Mouse (Mus musculus): Measurements from ENCODE around the gene Scrn1. TPM values are rescaled to one million over a fixed set of nuclear protein-coding genes. Genes with fewer than 3 reads are reported as not detected.
A peak's percentile ranks its signal among the peaks of the same experiment; 100 is the strongest.

The Scrn1 gene
- polyA plus RNA-seq (2015; fragmentation: Nextera tagmentation; extraction: Ambion mirVana), result 87.1 and 91.6 TPM in 2 replicates

DNA sequence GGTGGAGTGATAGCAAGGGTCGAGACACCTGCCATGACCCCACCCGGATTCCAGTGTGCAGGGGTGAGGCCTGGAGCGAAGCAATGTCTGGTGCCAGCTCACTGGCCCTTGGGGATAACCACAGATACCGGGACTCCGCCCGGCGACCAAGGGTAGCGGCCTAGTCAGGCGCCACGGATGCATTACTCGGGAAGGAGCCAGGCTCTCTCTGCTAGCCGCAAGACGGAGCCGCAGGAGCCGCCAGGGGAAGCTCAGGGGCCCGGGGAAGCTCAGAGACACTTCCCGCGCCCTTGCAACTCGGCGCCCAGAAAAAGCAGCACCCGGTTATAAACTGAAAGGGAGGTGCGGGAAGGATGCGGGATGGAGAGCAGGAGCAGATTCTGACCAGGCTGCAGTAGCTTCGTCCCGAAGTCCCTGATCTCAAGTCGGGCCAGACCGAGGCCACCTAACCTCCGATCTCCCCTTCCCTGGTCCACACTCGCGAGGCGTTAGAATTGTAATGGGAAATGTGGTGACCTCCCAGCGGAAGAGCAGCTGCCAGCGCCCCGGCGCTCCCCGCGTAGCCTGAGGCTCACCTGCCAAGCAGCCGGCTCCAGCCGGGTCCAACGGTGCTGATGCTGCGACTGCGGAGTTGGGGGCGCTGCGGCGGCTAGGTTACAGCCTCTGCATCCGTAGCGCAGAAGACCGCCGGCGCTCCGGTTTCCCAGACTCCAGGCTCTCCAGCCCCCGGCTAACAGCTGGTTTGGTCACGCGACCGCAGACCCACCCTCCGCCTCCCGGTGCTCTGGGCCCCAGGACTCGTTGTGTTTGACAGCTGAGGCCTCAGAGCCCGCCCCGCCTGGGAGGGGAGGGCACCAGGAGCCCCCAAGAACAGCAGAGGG, at the start of gene Scrn1:
TSS of gene Scrn1 (minus strand) at position 825 of the 881 bp plus-strand sequence.
- Histone ChIP-seq H3K4me1 (replicated peaks) (peaks cover 80% of the 10 kb centered on the region), H3K4me2 (peak within 1 kb of the TSS; percentile 77), H3K27ac (peak within 1 kb of the TSS; percentile 96), H3K27me3 (no peaks in the 10 kb centered on the region), H3K9me3 (no peaks in the 10 kb centered on the region), H3K9ac (peak within 1 kb of the TSS; percentile 88), H3K36me3 (no peaks in the 10 kb centered on the region), H3K4me3 (peak within 1 kb of the TSS; percentile 61)
- WGBS, result under 1% methylated on average over 60 of the region's 60 CpGs
- peak; percentile 83 for ATAC-seq (ENCODE audit: low FRiP score)

DNA sequence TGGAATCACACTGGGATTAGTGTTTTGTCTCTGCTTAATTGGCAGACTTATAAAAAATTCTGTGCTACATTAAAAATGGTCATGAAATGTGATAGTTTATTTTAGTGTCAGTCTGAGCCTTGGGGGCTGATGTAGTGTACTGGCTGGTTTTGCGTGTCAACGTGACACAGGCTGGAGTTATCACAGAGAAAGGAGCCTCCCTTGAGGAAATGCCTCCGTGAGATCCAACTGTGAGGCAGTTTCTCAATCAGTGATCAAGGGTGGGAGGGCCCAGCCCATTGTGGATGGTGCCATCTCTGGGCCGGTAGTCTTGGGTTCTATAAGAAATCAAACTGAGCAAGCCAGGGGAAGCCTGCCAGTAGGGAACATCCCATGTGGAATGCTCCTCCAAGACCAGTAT, 40.0 kb upstream of the Scrn1 start:
- WGBS, result 58% methylated on average over 4 of the region's 4 CpGs
- Histone ChIP-seq H3K4me3 (no peak overlapping the region), H3K9ac (no peak overlapping the region)

DNA sequence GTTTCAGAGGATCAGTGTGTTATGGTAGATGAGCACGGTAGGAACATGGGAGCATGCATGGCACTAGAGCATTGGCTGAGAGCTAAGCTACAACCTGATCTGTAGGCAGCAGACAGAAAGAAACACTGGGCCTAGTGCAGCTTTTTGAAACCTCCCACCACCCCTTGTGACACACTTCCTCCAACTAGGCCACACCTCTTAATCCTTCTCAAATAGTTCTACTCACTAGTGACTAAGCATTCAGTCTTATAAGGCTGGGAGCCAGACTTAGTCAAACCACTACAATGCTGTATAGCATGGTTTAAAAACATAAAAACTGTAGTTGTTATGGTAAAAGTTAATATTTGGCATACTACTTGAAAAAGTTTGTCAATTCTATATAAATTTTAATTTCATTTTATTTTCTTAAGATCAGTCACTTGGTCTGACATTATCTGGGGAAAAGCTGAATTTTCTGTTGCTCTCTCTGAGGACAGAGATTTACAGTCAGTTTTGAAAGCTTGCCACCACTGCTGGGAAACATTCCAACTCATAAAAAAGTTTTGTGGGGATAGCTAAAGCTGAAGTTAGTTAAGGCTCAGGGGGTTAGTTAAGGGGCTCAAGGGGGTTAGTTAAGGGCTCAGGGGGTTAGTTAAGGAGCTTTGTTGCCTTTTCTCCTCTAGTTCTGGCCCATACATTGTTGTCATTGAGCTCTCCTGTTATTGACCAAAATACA, 37.9 kb upstream of the Scrn1 start:
- ATAC-seq (ENCODE audit: low FRiP score), result no peak
- Histone ChIP-seq H3K4me2 (no peak overlapping the region), H3K4me1 (replicated peaks) (0 out of 2 replicates have a peak, but pooled peaks cover 5% of the 10 kb centered on the region), H3K27me3 (no peaks in the 10 kb centered on the region), H3K36me3 (peaks cover 7% of the 10 kb centered on the region), H3K9me3 (peaks cover 9% of the 10 kb centered on the region; the same call in 1 of the 2 replicates), H3K4me3 (no peak overlapping the region), H3K9ac (no peak overlapping the region), H3K27ac (no peak overlapping the region)
- 100% methylated on average over 1 of the region's 1 CpGs for WGBS

More for the DNA sequence above, 40.0 kb upstream of the Scrn1 start:
- Histone ChIP-seq H3K27ac (no peak overlapping the region), H3K36me3 (peaks cover 7% of the 10 kb centered on the region), H3K4me1 (replicated peaks) (0 out of 2 replicates have a peak, but pooled peaks cover 5% of the 10 kb centered on the region), H3K9me3 (peaks cover 16% of the 10 kb centered on the region; the same call in 1 of the 2 replicates), H3K4me2 (no peak overlapping the region), H3K27me3 (no peaks in the 10 kb centered on the region)
- no peak for ATAC-seq (ENCODE audit: low FRiP score)

DNA sequence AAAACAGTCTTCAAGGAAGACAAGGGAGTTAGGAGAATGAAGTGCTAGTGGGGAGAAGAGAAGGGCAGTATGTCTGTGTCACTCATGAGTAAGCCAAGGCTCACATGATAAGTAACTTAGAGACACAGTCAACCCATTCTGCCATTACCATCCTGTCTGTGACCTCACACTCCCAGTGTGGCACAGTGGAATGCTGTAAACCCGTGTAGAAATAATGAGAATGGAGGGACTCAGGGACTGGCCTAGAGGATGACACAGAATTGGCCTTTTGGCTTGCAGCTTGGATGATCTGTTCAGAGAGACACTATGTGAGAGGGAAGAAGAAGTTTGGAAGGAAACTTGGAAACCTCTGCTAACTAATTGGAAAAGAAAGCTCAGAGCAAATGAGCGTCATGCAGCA, 36.6 kb upstream of the Scrn1 start:
- Histone ChIP-seq H3K4me1 (replicated peaks) (peaks cover 10% of the 10 kb centered on the region; the same call in 1 of the 2 replicates), H3K4me3 (no peak overlapping the region), H3K9me3 (no peaks in the 10 kb centered on the region), H3K9ac (no peak overlapping the region), H3K27me3 (no peaks in the 10 kb centered on the region), H3K36me3 (peaks cover 7% of the 10 kb centered on the region; the same call in 1 of the 2 replicates), H3K4me2 (no peak overlapping the region), H3K27ac (no peak overlapping the region)
- 90% methylated on average over 2 of the region's 2 CpGs for WGBS
- no peak for ATAC-seq (ENCODE audit: low FRiP score)

DNA sequence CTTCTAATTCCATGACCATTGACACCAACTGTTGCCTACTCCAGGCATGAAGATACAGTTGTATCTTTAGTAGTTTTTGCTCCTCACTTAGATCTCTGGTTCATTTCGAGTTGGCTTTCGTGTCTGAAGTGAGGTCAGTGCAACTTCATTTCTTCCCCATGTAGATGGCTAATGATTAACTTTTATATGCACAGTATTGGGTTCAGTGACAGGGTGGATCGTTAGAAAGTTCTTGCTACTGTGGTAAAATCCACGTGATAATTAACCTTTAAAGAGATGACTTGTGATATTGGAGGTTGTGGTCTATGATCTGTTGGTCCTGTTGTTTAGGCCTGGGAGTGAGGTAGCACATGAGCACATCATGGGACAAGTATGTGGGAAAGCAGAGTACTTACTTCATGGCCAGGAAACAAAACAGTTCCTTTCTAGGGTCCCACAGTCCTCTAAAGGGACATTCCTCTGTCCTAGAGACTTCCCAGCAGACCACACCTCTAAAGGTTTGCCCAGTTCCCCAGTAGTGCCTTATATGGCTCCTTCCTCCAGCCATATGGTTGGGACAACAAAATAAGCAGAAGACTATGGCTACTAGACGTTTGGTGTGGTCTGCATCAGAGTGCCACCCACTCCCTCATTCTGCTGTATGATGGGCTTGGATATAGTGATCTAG, 34.5 kb upstream of the Scrn1 start:
- WGBS, result 87% methylated on average over 5 of the region's 5 CpGs
- no peak overlapping the region for H3K4me3 ChIP-seq
- peaks cover 26% of the 10 kb centered on the region for H3K4me1 ChIP-seq (replicated peaks)

DNA sequence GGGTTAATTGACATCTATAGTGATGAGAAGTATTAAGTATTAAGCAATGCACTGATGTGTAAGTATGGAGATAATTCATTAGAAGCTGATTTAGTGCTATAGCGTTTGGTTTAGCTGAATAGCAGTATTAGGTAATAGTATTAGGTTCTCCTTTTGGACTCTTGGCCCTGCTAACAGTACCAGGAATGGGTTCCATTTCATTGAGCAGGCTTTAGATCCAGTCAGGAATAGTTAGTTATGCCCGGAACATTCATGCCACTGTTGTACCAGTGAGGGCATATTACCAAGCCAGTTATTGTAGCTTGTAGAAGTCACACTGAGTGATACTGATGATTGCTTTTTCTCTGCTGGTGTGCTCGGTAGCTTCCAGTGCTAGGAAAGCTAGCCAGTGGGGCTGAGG, 31.4 kb upstream of the Scrn1 start:
- Histone ChIP-seq H3K27me3 (no peaks in the 10 kb centered on the region), H3K4me1 (replicated peaks) (peaks cover 40% of the 10 kb centered on the region), H3K27ac (no peak overlapping the region), H3K36me3 (no peaks in the 10 kb centered on the region), H3K9ac (no peak overlapping the region), H3K4me3 (no peak overlapping the region), H3K9me3 (no peaks in the 10 kb centered on the region), H3K4me2 (no peak overlapping the region)
- no peak for ATAC-seq (ENCODE audit: low FRiP score)
- 84% methylated on average over 3 of the region's 3 CpGs for whole genome bisulfite sequencing

More for the DNA sequence above, 34.5 kb upstream of the Scrn1 start:
- H3K4me2 ChIP-seq, result no peak overlapping the region
- no peaks in the 10 kb centered on the region for H3K27me3 ChIP-seq
- H3K36me3 ChIP-seq, result 0 out of 2 replicates have a peak, but pooled peaks cover 2% of the 10 kb centered on the region
- no peak for ATAC-seq (ENCODE audit: low FRiP score)
- no peaks in the 10 kb centered on the region for H3K9me3 ChIP-seq
- H3K27ac ChIP-seq, result no peak overlapping the region
- H3K9ac ChIP-seq, result no peak overlapping the region

DNA sequence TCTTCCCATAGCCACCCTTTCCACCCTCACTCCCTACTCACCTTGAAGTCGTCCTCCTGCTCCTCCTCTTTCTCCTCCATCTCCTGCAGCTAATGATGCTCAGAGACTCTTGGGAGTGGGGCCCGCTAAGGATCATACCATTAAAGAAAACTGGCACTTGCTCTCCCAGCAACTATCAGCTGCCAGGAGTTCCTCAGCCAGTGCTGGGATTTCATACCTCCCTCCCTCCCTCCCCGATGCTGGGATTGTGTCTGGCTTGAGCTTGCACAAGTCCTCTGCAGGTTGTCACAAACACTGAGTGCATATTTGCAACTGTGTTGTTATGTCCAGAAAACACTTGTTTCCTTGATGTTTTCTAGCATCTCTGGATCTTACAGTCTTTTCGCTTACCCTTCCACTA, 30.9 kb upstream of the Scrn1 start, which contains the start of gene Fkbp14:
TSS of gene Fkbp14 (minus strand) at position 101 of the 400 bp plus-strand sequence.
- H3K27me3 ChIP-seq, result no peaks in the 10 kb centered on the region
- 66% methylated on average over 4 of the region's 4 CpGs for WGBS
- peak within 1 kb of the TSS; percentile 94 for H3K4me3 ChIP-seq
- H3K4me1 ChIP-seq (replicated peaks), result peaks cover 42% of the 10 kb centered on the region
- peak within 1 kb of the TSS; percentile 81 for H3K4me2 ChIP-seq
- H3K9me3 ChIP-seq, result no peaks in the 10 kb centered on the region
- 0 out of 2 replicates have a peak within 1 kb of the TSS, but pooled peaks have one; percentile 93 for H3K9ac ChIP-seq
- no peaks in the 10 kb centered on the region for H3K36me3 ChIP-seq
- no peak for ATAC-seq (ENCODE audit: low FRiP score)
- H3K27ac ChIP-seq, result no peak within 1 kb of the TSS

DNA sequence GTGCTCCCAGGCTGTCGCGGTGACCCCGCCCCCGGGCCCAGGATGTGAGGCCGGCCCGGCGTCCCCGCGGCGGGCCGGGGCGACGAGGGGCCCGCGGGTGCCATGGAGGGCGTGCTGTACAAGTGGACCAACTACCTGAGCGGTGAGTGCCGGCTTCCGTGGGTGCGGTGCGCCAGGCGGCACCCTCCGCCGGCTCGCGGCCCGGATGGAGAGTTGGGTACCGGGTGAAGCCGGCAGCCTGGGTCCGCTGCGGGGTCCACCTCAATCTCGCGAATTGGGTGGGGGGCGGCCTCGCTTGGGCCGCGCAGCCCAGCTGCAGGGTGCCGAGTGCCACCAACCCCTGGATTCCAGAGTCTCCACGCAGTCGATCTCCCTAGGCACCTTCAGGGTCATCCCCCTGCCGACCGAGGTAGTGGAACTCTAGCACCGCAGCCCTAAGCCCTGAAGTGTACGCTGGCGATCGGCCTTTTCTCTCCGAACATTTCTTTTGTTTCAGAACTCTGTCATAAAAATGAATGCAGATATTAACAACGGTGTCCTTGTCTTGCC, 29.1 kb upstream of the Scrn1 start:
- Histone ChIP-seq H3K4me1 (replicated peaks) (peaks cover 48% of the 10 kb centered on the region), H3K9me3 (no peaks in the 10 kb centered on the region), H3K36me3 (no peaks in the 10 kb centered on the region), H3K27ac (peak overlapping the region; percentile 81), H3K4me3 (peak overlapping the region; percentile 94), H3K9ac (peak overlapping the region; percentile 93), H3K27me3 (0 out of 2 replicates have a peak, but pooled peaks cover 10% of the 10 kb centered on the region), H3K4me2 (peak overlapping the region; percentile 81)
- under 1% methylated on average over 39 of the region's 48 CpGs for WGBS
- peak; percentile 50; the same call in 1 of the 2 replicates for ATAC-seq (ENCODE audit: low FRiP score)

DNA sequence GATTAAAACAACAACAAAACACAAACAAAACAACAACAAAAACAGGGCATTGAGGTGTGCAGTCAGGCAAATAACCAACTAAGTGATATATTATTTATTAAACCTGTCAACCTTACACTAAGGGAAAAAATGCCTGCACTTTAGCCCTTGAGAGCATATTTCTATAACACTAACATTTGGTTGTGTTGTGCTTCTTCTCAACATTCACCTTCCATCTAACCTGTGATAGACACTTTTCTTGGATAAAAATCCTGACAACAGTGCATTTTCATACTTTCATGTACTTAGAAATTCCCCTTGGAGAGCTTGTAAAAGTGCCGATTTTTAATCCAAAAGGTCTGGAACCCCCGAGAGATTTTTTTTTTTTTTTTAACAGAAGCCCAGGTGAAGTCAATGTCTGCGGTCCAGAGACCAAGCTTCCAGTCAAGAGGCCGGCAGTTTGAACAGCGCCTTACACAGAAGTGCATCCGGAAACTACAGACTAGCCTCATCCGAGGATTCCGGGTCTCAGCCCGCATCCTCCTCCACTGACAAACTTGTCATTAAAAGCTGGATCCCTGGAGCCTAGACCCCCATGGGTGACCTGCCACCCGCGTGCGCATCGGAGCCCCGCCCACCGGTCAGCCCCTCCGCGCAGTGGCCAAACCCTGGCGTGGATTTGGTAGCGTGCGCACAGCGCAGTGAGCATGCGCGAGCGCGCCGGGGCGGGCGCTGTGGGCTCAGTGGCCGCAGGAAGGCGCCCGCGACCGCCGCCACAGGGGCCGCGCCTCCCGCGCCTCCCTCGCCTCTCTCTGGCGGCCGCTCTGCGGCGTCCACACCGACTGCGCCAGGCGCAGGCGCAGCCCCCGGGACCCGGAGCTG, 28.4 kb upstream of the Scrn1 start, which contains the start of gene Plekha8:
TSS of gene Plekha8 (plus strand) at position 643 of the 861 bp plus-strand sequence.
- peak within 1 kb of the TSS; percentile 81 for H3K4me2 ChIP-seq
- ATAC-seq (ENCODE audit: low FRiP score), result peak; percentile 94
- 0 out of 2 replicates have a peak, but pooled peaks cover 10% of the 10 kb centered on the region for H3K27me3 ChIP-seq
- peak within 1 kb of the TSS; percentile 81 for H3K27ac ChIP-seq
- peak within 1 kb of the TSS; percentile 94 for H3K4me3 ChIP-seq
- H3K36me3 ChIP-seq, result no peaks in the 10 kb centered on the region
- peaks cover 48% of the 10 kb centered on the region for H3K4me1 ChIP-seq (replicated peaks)
- H3K9me3 ChIP-seq, result no peaks in the 10 kb centered on the region
- under 1% methylated on average over 40 of the region's 49 CpGs for WGBS
- peak within 1 kb of the TSS; percentile 93 for H3K9ac ChIP-seq

DNA sequence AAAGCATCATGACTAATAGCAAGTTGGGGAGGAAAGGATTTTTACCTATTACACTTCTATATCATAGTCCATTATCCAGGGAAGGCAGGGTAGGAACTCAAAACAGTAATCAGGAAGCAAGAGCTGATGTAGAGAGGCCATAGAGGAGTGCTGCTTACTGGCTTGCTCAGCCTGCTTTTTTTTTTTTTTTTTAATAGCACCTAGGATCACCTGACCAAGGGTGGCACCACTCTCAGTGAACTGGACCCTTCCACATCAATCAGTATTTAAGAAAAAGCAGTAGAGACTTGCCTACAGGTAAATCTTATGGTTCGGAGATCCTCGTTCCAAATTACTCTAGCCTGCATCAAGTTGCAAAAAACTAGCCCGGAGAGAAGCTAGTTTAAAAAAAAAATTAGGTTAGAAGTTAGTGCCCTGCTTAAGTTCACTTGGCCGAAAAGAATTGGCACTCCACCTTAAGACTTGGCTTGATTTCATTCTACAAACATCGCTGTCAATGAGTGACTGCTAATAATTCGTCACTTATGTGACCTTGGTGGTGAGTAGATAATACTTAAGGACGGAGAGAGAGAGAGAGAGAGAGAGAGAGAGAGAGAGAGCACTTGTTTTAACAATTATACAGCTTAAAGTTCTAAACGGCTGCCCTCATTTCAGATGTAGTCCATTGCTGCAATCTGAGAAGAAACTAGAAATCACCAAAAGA, 27.6 kb upstream of the Scrn1 start:
- no peak for ATAC-seq (ENCODE audit: low FRiP score)
- Histone ChIP-seq H3K4me2 (peak overlapping the region; percentile 81), H3K9ac (peak overlapping the region; percentile 69; the same call in 1 of the 2 replicates), H3K9me3 (no peaks in the 10 kb centered on the region), H3K27me3 (0 out of 2 replicates have a peak, but pooled peaks cover 10% of the 10 kb centered on the region), H3K4me1 (replicated peaks) (peaks cover 48% of the 10 kb centered on the region), H3K27ac (no peak overlapping the region), H3K4me3 (peak overlapping the region; percentile 94), H3K36me3 (no peaks in the 10 kb centered on the region)
- 65% methylated on average over 8 of the region's 8 CpGs for WGBS
